Mouse (Mus musculus) adrenal gland, adult 10 weeks (tissue): ENCODE data around the gene Ube2dnl2. TPM values are rescaled to one million over a fixed set of nuclear protein-coding genes. Genes with fewer than 3 reads are reported as not detected.

Source experiments
- polyA plus RNA-seq: library from polyadenylated mRNA; stranded (reverse); fragments of 350-450 nt; fragmentation: Illumina TruSeq; extraction: RNeasy Lipid Tissue Mini Kit (QIAGEN cat#74804); gene quantifications from one replicate; pipeline ENCODE4 v1.2.3, GENCODE M21; 2014; ENCODE audit warnings: low read depth, low replicate concordance

Gene Ube2dnl2
- not detected for polyA plus RNA-seq

GRCm38 (mm10) chrX:114907282-114907681 lies at the start of gene Ube2dnl2:
TSS of gene Ube2dnl2 (plus strand) at chrX:114907582.

GRCm38 (mm10) chrX:114904712-114905111 lies 2.7 kb upstream of the Ube2dnl2 start, which contains the start of gene Ube2dnl1:
TSS of gene Ube2dnl1 (plus strand) at chrX:114905012.

Other genes starting within 250 kb of the Ube2dnl2 start
- not detected for gene Ube2dnl1, start 2.6 kb upstream of the Ube2dnl2 start, polyA plus RNA-seq